Mouse (Mus musculus): ENCODE data around the gene Fbxw25. TPM values are rescaled to one million over a fixed set of nuclear protein-coding genes. Genes with fewer than 3 reads are reported as not detected.
"Not testable (repeated sequence)": the region's sequence is repeated elsewhere in the genome, so short reads cannot be mapped to it uniquely, and the experiment has no call there.

Fbxw25 gene
- polyA plus RNA-seq (2015; fragmentation: Nextera tagmentation; extraction: Ambion mirVana): not detected in 2 replicates

- not testable (repeated sequence) for H3K9ac ChIP-seq (ENCODE audit: low read length); ATAC-seq (ENCODE audit: low read depth); H3K36me3 ChIP-seq (ENCODE audit: control insufficient read depth, insufficient read depth, low read length); H3K27ac ChIP-seq (ENCODE audit: low read length); H3K9me3 ChIP-seq (ENCODE audit: control insufficient read depth, low read length); H3K27me3 ChIP-seq (ENCODE audit: control insufficient read depth, insufficient read depth, low read depth, low read length); H3K4me2 ChIP-seq (ENCODE audit: low read depth, low read length); H3K4me1 ChIP-seq (replicated peaks; ENCODE audit: control insufficient read depth, insufficient read depth, low read length); H3K4me3 ChIP-seq (ENCODE audit: low read length)
- 55% methylated on average over 2 of the region's 2 CpGs for WGBS
Measured at GRCm38 (mm10) chr9:109664552-109664951, at the start of gene Fbxw25. Fbxw25 (minus strand) TSS chr9:109664652.

GRCm38 (mm10) chr9:109702600-109702999, 38.1 kb upstream of the Fbxw25 start, which contains the start of gene Fbxw18:
Fbxw18 (minus strand) TSS chr9:109702700.
- not testable (repeated sequence) for H3K9ac ChIP-seq (ENCODE audit: low read length); H3K9me3 ChIP-seq (ENCODE audit: control insufficient read depth, low read length); H3K4me1 ChIP-seq (replicated peaks; ENCODE audit: control insufficient read depth, insufficient read depth, low read length); H3K27me3 ChIP-seq (ENCODE audit: control insufficient read depth, insufficient read depth, low read depth, low read length); H3K4me3 ChIP-seq (ENCODE audit: low read length); H3K27ac ChIP-seq (ENCODE audit: low read length); H3K4me2 ChIP-seq (ENCODE audit: low read depth, low read length); H3K36me3 ChIP-seq (ENCODE audit: control insufficient read depth, insufficient read depth, low read length); ATAC-seq (ENCODE audit: low read depth)
- WGBS: 62% methylated on average over 4 of the region's 4 CpGs

- ATAC-seq (ENCODE audit: low read depth): no peak
- WGBS: 4% methylated on average over 1 of the region's 1 CpGs
- no peak overlapping the region for H3K4me3 ChIP-seq (ENCODE audit: low read length)
Measured at GRCm38 (mm10) chr9:109685299-109685698, 20.8 kb upstream of the Fbxw25 start.

GRCm38 (mm10) chr9:109625957-109626356, 38.5 kb downstream of the Fbxw25 start, which contains the start of gene Fbxw24:
Fbxw24 (minus strand) TSS chr9:109626057.
- H3K4me2 ChIP-seq (ENCODE audit: low read depth, low read length); H3K9me3 ChIP-seq (ENCODE audit: control insufficient read depth, low read length); ATAC-seq (ENCODE audit: low read depth); H3K9ac ChIP-seq (ENCODE audit: low read length); H3K27ac ChIP-seq (ENCODE audit: low read length); H3K4me1 ChIP-seq (replicated peaks; ENCODE audit: control insufficient read depth, insufficient read depth, low read length); H3K27me3 ChIP-seq (ENCODE audit: control insufficient read depth, insufficient read depth, low read depth, low read length); H3K4me3 ChIP-seq (ENCODE audit: low read length); H3K36me3 ChIP-seq (ENCODE audit: control insufficient read depth, insufficient read depth, low read length): not testable (repeated sequence)
- 82% methylated on average over 2 of the region's 2 CpGs for WGBS

More at GRCm38 (mm10) chr9:109685299-109685698, 20.8 kb upstream of the Fbxw25 start:
- Histone ChIP-seq H3K36me3 (ENCODE audit: control insufficient read depth, insufficient read depth, low read length) (no peaks in the 10 kb centered on the region), H3K4me1 (replicated peaks; ENCODE audit: control insufficient read depth, insufficient read depth, low read length) (no peaks in the 10 kb centered on the region), H3K9ac (ENCODE audit: low read length) (no peak overlapping the region), H3K9me3 (ENCODE audit: control insufficient read depth, low read length) (no peaks in the 10 kb centered on the region), H3K27me3 (ENCODE audit: control insufficient read depth, insufficient read depth, low read depth, low read length) (no peaks in the 10 kb centered on the region), H3K4me2 (ENCODE audit: low read depth, low read length) (no peak overlapping the region), H3K27ac (ENCODE audit: low read length) (no peak overlapping the region)

GRCm38 (mm10) chr9:109606837-109607236, 57.6 kb downstream of the Fbxw25 start:
- H3K9ac ChIP-seq (ENCODE audit: low read length); H3K4me1 ChIP-seq (replicated peaks; ENCODE audit: control insufficient read depth, insufficient read depth, low read length); H3K27ac ChIP-seq (ENCODE audit: low read length); H3K36me3 ChIP-seq (ENCODE audit: control insufficient read depth, insufficient read depth, low read length); H3K9me3 ChIP-seq (ENCODE audit: control insufficient read depth, low read length); H3K4me2 ChIP-seq (ENCODE audit: low read depth, low read length); H3K4me3 ChIP-seq (ENCODE audit: low read length); ATAC-seq (ENCODE audit: low read depth); H3K27me3 ChIP-seq (ENCODE audit: control insufficient read depth, insufficient read depth, low read depth, low read length): not testable (repeated sequence)
- 34% methylated on average over 5 of the region's 5 CpGs for WGBS

- H3K27ac ChIP-seq (ENCODE audit: low read length); ATAC-seq (ENCODE audit: low read depth); H3K27me3 ChIP-seq (ENCODE audit: control insufficient read depth, insufficient read depth, low read depth, low read length); H3K9me3 ChIP-seq (ENCODE audit: control insufficient read depth, low read length); H3K4me2 ChIP-seq (ENCODE audit: low read depth, low read length); H3K4me1 ChIP-seq (replicated peaks; ENCODE audit: control insufficient read depth, insufficient read depth, low read length); H3K9ac ChIP-seq (ENCODE audit: low read length); H3K4me3 ChIP-seq (ENCODE audit: low read length); H3K36me3 ChIP-seq (ENCODE audit: control insufficient read depth, insufficient read depth, low read length): not testable (repeated sequence)
- WGBS: 46% methylated on average over 2 of the region's 2 CpGs
Measured at GRCm38 (mm10) chr9:109602128-109602527, 62.3 kb downstream of the Fbxw25 start.

GRCm38 (mm10) chr9:109597226-109597625, 67.2 kb downstream of the Fbxw25 start:
- ATAC-seq (ENCODE audit: low read depth): no peak
- no peak overlapping the region for H3K4me2 ChIP-seq (ENCODE audit: low read depth, low read length)
- H3K36me3 ChIP-seq (ENCODE audit: control insufficient read depth, insufficient read depth, low read length): no peaks in the 10 kb centered on the region
- no peaks in the 10 kb centered on the region for H3K9me3 ChIP-seq (ENCODE audit: control insufficient read depth, low read length)
- H3K4me1 ChIP-seq (replicated peaks; ENCODE audit: control insufficient read depth, insufficient read depth, low read length): no peaks in the 10 kb centered on the region
- H3K27me3 ChIP-seq (ENCODE audit: control insufficient read depth, insufficient read depth, low read depth, low read length): no peaks in the 10 kb centered on the region
- H3K4me3 ChIP-seq (ENCODE audit: low read length): no peak overlapping the region
- no peak overlapping the region for H3K27ac ChIP-seq (ENCODE audit: low read length)
- no peak overlapping the region for H3K9ac ChIP-seq (ENCODE audit: low read length)

Other genes with a start within 250 kb of the Fbxw25 start
- gene Fbxw16, start 215.5 kb downstream of the Fbxw25 start, polyA plus RNA-seq (2015; fragmentation: Nextera tagmentation; extraction: Ambion mirVana): not detected in 2 replicates
- not detected in 2 replicates for gene Fbxw19, start 168.8 kb downstream of the Fbxw25 start, polyA plus RNA-seq (2015; fragmentation: Nextera tagmentation; extraction: Ambion mirVana)
- gene Fbxw15, start 96.4 kb downstream of the Fbxw25 start, polyA plus RNA-seq (2015; fragmentation: Nextera tagmentation; extraction: Ambion mirVana): not detected in 2 replicates
- gene Fbxw24, start 38.6 kb downstream of the Fbxw25 start, polyA plus RNA-seq (2015; fragmentation: Nextera tagmentation; extraction: Ambion mirVana): not detected in 2 replicates
- not detected in 2 replicates for gene Fbxw18, start 38.0 kb upstream of the Fbxw25 start, polyA plus RNA-seq (2015; fragmentation: Nextera tagmentation; extraction: Ambion mirVana)
- gene Fbxw26, start 81.4 kb upstream of the Fbxw25 start, polyA plus RNA-seq (2015; fragmentation: Nextera tagmentation; extraction: Ambion mirVana): not detected in 2 replicates
- gene Fbxw27, start 126.0 kb upstream of the Fbxw25 start, polyA plus RNA-seq (2015; fragmentation: Nextera tagmentation; extraction: Ambion mirVana): not detected in 2 replicates
- gene Spink8, start 147.6 kb upstream of the Fbxw25 start, polyA plus RNA-seq (2015; fragmentation: Nextera tagmentation; extraction: Ambion mirVana): not detected in 2 replicates
- 48.3 and 50.1 TPM in 2 replicates for gene Nme6, start 168.1 kb upstream of the Fbxw25 start, polyA plus RNA-seq (2015; fragmentation: Nextera tagmentation; extraction: Ambion mirVana)
- gene Camp, start 185.0 kb upstream of the Fbxw25 start, polyA plus RNA-seq (2015; fragmentation: Nextera tagmentation; extraction: Ambion mirVana): 0.90 and 4.4 TPM in 2 replicates
- gene Cdc25a, start 210.9 kb upstream of the Fbxw25 start, polyA plus RNA-seq (2015; fragmentation: Nextera tagmentation; extraction: Ambion mirVana): 24.5 and 25.0 TPM in 2 replicates